Mouse (Mus musculus) testis, adult 10 weeks (tissue): ENCODE measurements around the gene Racgap1. TPM values are rescaled to one million over a fixed set of nuclear protein-coding genes. Genes with fewer than 3 reads are reported as not detected.

Experiments used
- polyA plus RNA-seq: library from polyadenylated mRNA; stranded (reverse); fragments of 350-450 nt; fragmentation: Illumina TruSeq; extraction: RNeasy Lipid Tissue Mini Kit (QIAGEN cat#74804); gene quantifications from one replicate; pipeline ENCODE4 v1.2.3, GENCODE M21; 2014; ENCODE audit warnings: low read depth, low replicate concordance

Gene Racgap1
- 39.4 TPM for polyA plus RNA-seq

GRCm38 (mm10) chr15:99651163-99651872, at the start of gene Racgap1:
Racgap1 (minus strand) TSS chr15:99651656.

GRCm38 (mm10) chr15:99670154-99670821, 18.8 kb upstream of the Racgap1 start, which contains the start of gene Asic1:
Asic1 (plus strand) TSS chr15:99670368.

GRCm38 (mm10) chr15:99600986-99601822, 50.3 kb downstream of the Racgap1 start, which contains the start of gene Aqp6:
Aqp6 (plus strand) TSS chr15:99601400.

GRCm38 (mm10) chr15:99590429-99591084, 60.9 kb downstream of the Racgap1 start, which contains the start of gene Aqp5:
Aqp5 (plus strand) TSS chr15:99590782.

GRCm38 (mm10) chr15:99578802-99579485, 72.5 kb downstream of the Racgap1 start, which contains the start of gene Aqp2:
Aqp2 (plus strand) TSS chr15:99579055.

Other genes with a start within 250 kb of the Racgap1 start
- gene Nckap5l, start 193.9 kb downstream of the Racgap1 start, polyA plus RNA-seq = not detected
- gene Bcdin3d, start 176.9 kb downstream of the Racgap1 start, polyA plus RNA-seq = 1.3 TPM
- gene Faim2, start 123.5 kb downstream of the Racgap1 start, polyA plus RNA-seq = not detected
- 0.14 TPM for gene Aqp2, start 72.6 kb downstream of the Racgap1 start, polyA plus RNA-seq
- gene Aqp5, start 60.9 kb downstream of the Racgap1 start, polyA plus RNA-seq = not detected
- gene Aqp6, start 50.3 kb downstream of the Racgap1 start, polyA plus RNA-seq = not detected
- gene Asic1, start 18.7 kb upstream of the Racgap1 start, polyA plus RNA-seq = not detected
- 9.5 TPM for gene Smarcd1, start 50.5 kb upstream of the Racgap1 start, polyA plus RNA-seq
- not detected for gene Gm17349, start 53.8 kb upstream of the Racgap1 start, polyA plus RNA-seq
- 1.4 TPM for gene Gpd1, start 65.9 kb upstream of the Racgap1 start, polyA plus RNA-seq
- gene Cox14, start 74.0 kb upstream of the Racgap1 start, polyA plus RNA-seq = 5.3 TPM
- gene Cers5, start 121.2 kb upstream of the Racgap1 start, polyA plus RNA-seq = 25.6 TPM
- 5.9 TPM for gene Lima1, start 223.8 kb upstream of the Racgap1 start, polyA plus RNA-seq